Mouse (Mus musculus) midbrain, postnatal 0 days (tissue): ENCODE data around the gene Agbl1. TPM values are rescaled to one million over a fixed set of nuclear protein-coding genes. Genes with fewer than 3 reads are reported as not detected.

Experiments used
- ATAC-seq: fragments of 200-750 bp; cut with Nextera tagmentation; 2 replicates; pipeline ENCODE4 v1.8.0; 2017; ENCODE audit warnings: moderate number of reproducible peaks, mild to moderate bottlenecking, moderate TSS enrichment, moderate library complexity; ENCODE audit not compliant: low FRiP score
- DNase-seq: peaks from one replicate; pipeline ENCODE4 v3.0.0-alpha.2; 2015; ENCODE audit warnings: low spot score
- H3K27ac ChIP-seq: fragments of 300-500 bp; sonication (generic); 2 replicates; pipeline ENCODE4 v1.5.1; 2014; ENCODE audit warnings: low read depth, mild to moderate bottlenecking, low read length, mixed read lengths
- H3K27me3 ChIP-seq: fragments of 300-500 bp; sonication (generic); 2 replicates; pipeline ENCODE4 v1.6.1; 2014; ENCODE audit warnings: low read length, control low read depth, mixed read lengths; ENCODE audit not compliant: insufficient read depth
- H3K36me3 ChIP-seq: fragments of 300-500 bp; sonication (generic); 2 replicates; pipeline ENCODE4 v1.6.1; 2014; ENCODE audit warnings: low read length, control low read depth, mixed read lengths; ENCODE audit not compliant: insufficient read depth
- H3K4me1 ChIP-seq: fragments of 300-500 bp; sonication (generic); 2 replicates; pipeline ENCODE4 v1.6.1; 2014; ENCODE audit warnings: mild to moderate bottlenecking, control low read depth, antibody characterized with exemption, low read length, mixed read lengths; ENCODE audit not compliant: insufficient read depth
- H3K4me2 ChIP-seq: fragments of 300-500 bp; sonication (generic); 2 replicates; pipeline ENCODE4 v1.6.1; 2014; ENCODE audit warnings: low read depth, mild to moderate bottlenecking, low read length, mixed read lengths; ENCODE audit not compliant: poor library complexity, severe bottlenecking
- H3K4me3 ChIP-seq: fragments of 300-500 bp; sonication (generic); 2 replicates; pipeline ENCODE4 v1.5.1; 2014; ENCODE audit warnings: low read depth, mild to moderate bottlenecking, low read length, moderate library complexity
- H3K9ac ChIP-seq: fragments of 300-500 bp; sonication (generic); replicated peaks from 2 replicates; pipeline ENCODE4 v1.6.1; 2014; ENCODE audit warnings: mild to moderate bottlenecking, low read length, moderate library complexity, mixed read lengths; ENCODE audit not compliant: poor library complexity, severe bottlenecking
- H3K9me3 ChIP-seq: fragments of 300-500 bp; sonication (generic); 2 replicates; pipeline ENCODE4 v1.6.1; 2016; ENCODE audit warnings: low read length, control low read depth
- CTCF ChIP-seq: IDR thresholded peaks from 2 replicates; pipeline ENCODE4 v1.5.1; 2016; ENCODE audit warnings: antibody characterized with exemption, mild to moderate bottlenecking
- WGBS: fragments of 180-500 bp; shearing (Covaris S2); extraction: QIAGEN DNeasy Blood & Tissue Kit; methylation state at CpG from one replicate; pipeline ENCODE4 v1.1.7; 2014; 5-methylcytosine and 5-hydroxymethylcytosine counted together
- polyA plus RNA-seq: library from polyadenylated mRNA; unstranded; fragments of >200 nt; fragmentation: Nextera tagmentation; extraction: Ambion mirVana; gene quantifications from 2 replicates; pipeline ENCODE4 v1.2.1, GENCODE M21; 2015
- total RNA-seq: library from RNA; depleted of rRNA; stranded (reverse); fragments of >200 nt; gene quantifications from 2 replicates; pipeline ENCODE4 v1.2.3, GENCODE M21; 2014; rRNA removed

Agbl1 gene
- total RNA-seq: 0.52 and 0.55 TPM in 2 replicates
- polyA plus RNA-seq: 0.05 and 0.09 TPM in 2 replicates

DNA sequence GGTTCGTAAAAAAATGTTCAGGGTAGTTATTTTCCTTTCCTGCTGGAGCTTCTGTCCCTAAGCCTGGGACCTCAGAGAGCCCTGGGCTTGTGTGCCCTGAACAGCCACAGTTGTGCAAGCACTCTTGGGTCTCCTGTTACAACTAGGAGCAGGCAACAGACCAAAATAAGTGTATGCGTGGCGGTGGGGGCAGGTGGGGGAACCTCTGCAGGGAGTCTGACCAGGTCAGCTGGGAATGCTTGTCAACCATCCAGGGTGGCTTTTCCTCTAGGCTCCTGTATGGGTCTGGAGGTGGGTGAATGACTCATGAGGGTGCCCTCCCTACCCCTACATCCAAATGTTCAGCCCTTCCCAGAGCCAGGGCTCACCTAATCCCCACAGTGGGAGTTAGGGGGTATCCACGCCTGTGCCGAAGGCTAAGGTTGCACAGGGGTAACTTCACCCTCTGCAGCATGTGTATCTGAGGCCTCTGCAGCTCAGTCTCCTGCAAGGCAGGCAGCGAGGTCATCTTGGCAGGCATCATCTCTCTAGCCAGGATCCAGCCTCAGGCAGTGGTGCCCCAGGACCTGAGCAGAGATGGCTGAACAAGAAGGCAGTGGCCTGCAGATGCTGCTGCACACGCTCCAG, at the start of gene Agbl1:
Gene Agbl1, plus strand, starts transcription at position 577 of the 627 bp plus-strand sequence.
- Histone ChIP-seq H3K4me1 (no peaks in the 10 kb centered on the region), H3K4me2 (no peak within 1 kb of the TSS), H3K9ac (0 out of 2 replicates have a peak within 1 kb of the TSS, but pooled peaks have one; percentile 8), H3K36me3 (no peaks in the 10 kb centered on the region), H3K4me3 (no peak within 1 kb of the TSS), H3K27ac (no peak within 1 kb of the TSS), H3K9me3 (no peaks in the 10 kb centered on the region), H3K27me3 (no peaks in the 10 kb centered on the region)
- DNase-seq (no peak), ATAC-seq (peak; percentile 23; the same call in 1 of the 2 replicates)
- 67% methylated on average over 7 of the region's 7 CpGs for whole genome bisulfite sequencing
- TF ChIP-seq CTCF: no peak

GRCm38 (mm10) chr7:76185005-76185658, 44.6 kb upstream of the Agbl1 start:
- H3K27me3 ChIP-seq: no peaks in the 10 kb centered on the region
- DNase-seq: peak; percentile 81
- 17% methylated on average over 7 of the region's 7 CpGs for WGBS
- H3K9ac ChIP-seq: peak overlapping the region; percentile 19; the same call in 1 of the 2 replicates
- no peak overlapping the region for H3K4me3 ChIP-seq
- peak; percentile 92 for ATAC-seq
- H3K27ac ChIP-seq: peak overlapping the region; percentile 70
- H3K9me3 ChIP-seq: no peaks in the 10 kb centered on the region
- no peak for TF ChIP-seq CTCF
- H3K4me1 ChIP-seq: no peaks in the 10 kb centered on the region
- no peaks in the 10 kb centered on the region for H3K36me3 ChIP-seq
- H3K4me2 ChIP-seq: peak overlapping the region; percentile 24

DNA sequence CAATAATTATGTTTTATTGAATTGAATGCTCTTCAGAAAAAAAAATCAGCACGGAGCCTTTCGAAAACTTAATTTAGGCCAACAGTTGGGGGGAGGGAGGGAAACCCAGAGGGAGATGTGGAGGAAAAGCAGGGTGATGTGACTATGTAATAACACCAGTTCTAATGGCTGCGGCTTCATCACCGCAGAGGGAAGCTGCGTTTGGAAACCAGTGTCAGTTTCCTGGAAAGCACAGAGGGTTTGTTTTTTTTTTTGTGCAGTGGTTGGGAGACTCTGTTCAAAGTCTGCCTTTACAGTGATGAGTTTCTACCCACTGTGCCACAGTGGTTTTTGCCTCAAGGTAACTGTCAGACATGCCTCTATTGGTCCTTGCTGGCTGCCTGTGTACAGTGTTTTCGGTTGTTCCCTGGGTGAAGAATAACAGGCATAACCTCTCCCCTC, 44.0 kb upstream of the Agbl1 start:
- Histone ChIP-seq H3K36me3 (no peaks in the 10 kb centered on the region), H3K27ac (peak overlapping the region; percentile 62; the same call in 1 of the 2 replicates), H3K4me2 (peak overlapping the region; percentile 24; the same call in 1 of the 2 replicates), H3K9me3 (no peaks in the 10 kb centered on the region), H3K4me3 (no peak overlapping the region), H3K27me3 (no peaks in the 10 kb centered on the region), H3K4me1 (no peaks in the 10 kb centered on the region), H3K9ac (peak overlapping the region; percentile 19; the same call in 1 of the 2 replicates)
- no peak for TF ChIP-seq CTCF
- WGBS: 8% methylated on average over 6 of the region's 6 CpGs
- DNase-seq (peak; percentile 55), ATAC-seq (no peak)

GRCm38 (mm10) chr7:76218546-76218945, 11.1 kb upstream of the Agbl1 start:
- no peaks in the 10 kb centered on the region for H3K9me3 ChIP-seq
- H3K9ac ChIP-seq: no peak overlapping the region
- TF ChIP-seq CTCF: no peak
- ATAC-seq (no peak), DNase-seq (no peak)
- no peak overlapping the region for H3K27ac ChIP-seq
- H3K27me3 ChIP-seq: no peaks in the 10 kb centered on the region
- 81% methylated on average over 4 of the region's 4 CpGs for WGBS
- no peak overlapping the region for H3K4me3 ChIP-seq
- no peak overlapping the region for H3K4me2 ChIP-seq
- no peaks in the 10 kb centered on the region for H3K36me3 ChIP-seq
- H3K4me1 ChIP-seq: no peaks in the 10 kb centered on the region

DNA sequence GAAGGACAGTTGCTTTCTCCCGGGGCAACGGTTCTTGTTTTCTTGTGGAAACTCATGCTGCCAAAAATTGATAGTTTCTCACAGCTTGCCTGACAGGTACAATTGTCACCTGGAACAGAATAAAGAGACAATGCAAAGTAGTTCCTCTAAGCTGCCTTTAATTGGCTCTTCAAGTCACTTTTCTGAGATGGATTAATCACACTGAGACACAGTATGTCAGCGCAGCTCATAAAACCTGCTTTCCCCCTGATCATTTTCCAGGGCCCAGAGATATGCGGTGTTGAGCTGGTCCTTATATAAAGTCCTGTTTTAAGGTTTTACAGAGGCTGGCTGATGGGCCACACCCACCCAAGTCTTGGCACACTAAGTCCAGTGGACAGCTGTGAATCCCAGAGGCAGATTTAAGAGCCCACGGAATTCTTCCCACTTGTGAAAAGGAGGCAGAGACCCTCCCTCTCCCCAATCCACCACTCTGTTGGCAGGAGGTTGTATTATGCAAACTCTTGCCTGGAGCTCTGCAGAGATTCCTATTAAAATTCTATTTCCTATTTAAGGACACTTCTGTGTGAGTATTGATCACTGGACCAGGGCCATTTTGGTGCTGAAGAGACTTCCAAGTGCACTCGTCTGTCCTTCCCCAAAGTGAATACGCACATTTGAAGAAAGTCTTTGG, 9.8 kb upstream of the Agbl1 start:
- Histone ChIP-seq H3K9me3 (no peaks in the 10 kb centered on the region), H3K27ac (no peak overlapping the region), H3K4me2 (no peak overlapping the region), H3K4me1 (no peaks in the 10 kb centered on the region), H3K9ac (no peak overlapping the region), H3K4me3 (no peak overlapping the region), H3K27me3 (no peaks in the 10 kb centered on the region), H3K36me3 (no peaks in the 10 kb centered on the region)
- TF ChIP-seq CTCF: no peak
- 54% methylated on average over 7 of the region's 7 CpGs for WGBS
- ATAC-seq (no peak), DNase-seq (no peak)
